Mouse (Mus musculus) myocyte (in vitro differentiated cells): ENCODE data around the gene Man1c1. TPM values are rescaled to one million over a fixed set of nuclear protein-coding genes. Genes with fewer than 3 reads are reported as not detected.

Source experiments
- H3K27me3 ChIP-seq: one replicate; pipeline ENCODE4 v1.6.1; 2011; ENCODE audit not compliant: control insufficient read depth, insufficient read depth, insufficient read length
- H3K36me3 ChIP-seq: one replicate; pipeline ENCODE4 v1.6.1; 2011; ENCODE audit not compliant: control insufficient read depth, insufficient read depth
- H3K4me2 ChIP-seq: one replicate; pipeline ENCODE4 v1.6.1; 2011; ENCODE audit warnings: low read depth, control low read depth
- H3K4me3 ChIP-seq: one replicate; pipeline ENCODE4 v1.5.1; 2011; ENCODE audit warnings: mild to moderate bottlenecking, control low read depth, moderate library complexity
- H3K79me2 ChIP-seq: one replicate; pipeline ENCODE4 v1.6.1; 2011; ENCODE audit not compliant: control insufficient read depth, insufficient read depth
- H3ac ChIP-seq: one replicate; pipeline ENCODE4 v1.6.1; 2011; ENCODE audit not compliant: control insufficient read depth, insufficient read length
- CEBPB ChIP-seq: IDR thresholded peaks from 2 replicates; pipeline ENCODE4 v1.6.1; 2011; ENCODE audit warnings: mild to moderate bottlenecking, moderate library complexity; ENCODE audit not compliant: poor library complexity, insufficient read depth, severe bottlenecking
- E2F4 ChIP-seq: IDR thresholded peaks from one replicate; pipeline ENCODE4 v1.6.1; 2011; ENCODE audit warnings: mild to moderate bottlenecking, control low read depth, moderate library complexity; ENCODE audit not compliant: insufficient read depth
- MAX ChIP-seq: IDR thresholded peaks from one replicate; pipeline ENCODE4 v1.6.1; 2011; ENCODE audit warnings: low read depth, mild to moderate bottlenecking, control low read depth
- MYOD1 ChIP-seq, 3 experiments: IDR thresholded peaks; one replicate each; pipeline ENCODE4 v1.6.1; 2011; ENCODE audit warnings: control low read depth in 2 of 3, low read depth in 2 of 3, mild to moderate bottlenecking in 2 of 3, moderate library complexity in 1 of 3; ENCODE audit not compliant: insufficient read length in 2 of 3, control insufficient read depth in 1 of 3
- MYOG ChIP-seq, 3 experiments: IDR thresholded peaks; one replicate each; pipeline ENCODE4 v1.6.1; 2011; ENCODE audit warnings: control low read depth in 2 of 3, low read depth in 2 of 3, mild to moderate bottlenecking in 2 of 3; ENCODE audit not compliant: insufficient read length in 2 of 3, control insufficient read depth in 1 of 3, insufficient read depth in 1 of 3
- POLR2A ChIP-seq: IDR thresholded peaks from one replicate; pipeline ENCODE4 v1.6.1; 2011; ENCODE audit warnings: low read depth, mild to moderate bottlenecking, control low read depth, moderate library complexity; ENCODE audit not compliant: insufficient read length
- POLR2AphosphoS2 ChIP-seq: IDR thresholded peaks from one replicate; pipeline ENCODE4 v1.6.1; 2011; ENCODE audit warnings: low read depth, control low read depth; ENCODE audit not compliant: insufficient read length
- REST ChIP-seq: IDR thresholded peaks from one replicate; pipeline ENCODE4 v1.6.1; 2011; ENCODE audit warnings: mild to moderate bottlenecking, control low read depth, moderate library complexity; ENCODE audit not compliant: insufficient read depth, insufficient read length
- SRF ChIP-seq: IDR thresholded peaks from one replicate; pipeline ENCODE4 v1.6.1; 2011; ENCODE audit warnings: low read depth; ENCODE audit not compliant: control insufficient read depth, insufficient read length
- TCF12 ChIP-seq: IDR thresholded peaks from one replicate; pipeline ENCODE4 v1.6.1; 2011; ENCODE audit warnings: mild to moderate bottlenecking, control low read depth; ENCODE audit not compliant: poor library complexity, insufficient read depth, severe bottlenecking
- TCF3 ChIP-seq: IDR thresholded peaks from one replicate; pipeline ENCODE4 v1.6.1; 2011; ENCODE audit warnings: low read depth, control low read depth; ENCODE audit not compliant: insufficient read length
- USF1 ChIP-seq: IDR thresholded peaks from one replicate; pipeline ENCODE4 v1.6.1; 2011; ENCODE audit warnings: low read depth, mild to moderate bottlenecking, control low read depth, moderate library complexity
- polyA plus RNA-seq: library from polyadenylated mRNA; unstranded; fragments of >200 nt; fragmentation: generic; extraction: Trizol; gene quantifications from one replicate; pipeline ENCODE4 v1.2.1, GENCODE M21; 2012; ENCODE audit warnings: missing spikeins

The Man1c1 gene
- polyA plus RNA-seq, 1 experiment: 11.3 TPM

DNA sequence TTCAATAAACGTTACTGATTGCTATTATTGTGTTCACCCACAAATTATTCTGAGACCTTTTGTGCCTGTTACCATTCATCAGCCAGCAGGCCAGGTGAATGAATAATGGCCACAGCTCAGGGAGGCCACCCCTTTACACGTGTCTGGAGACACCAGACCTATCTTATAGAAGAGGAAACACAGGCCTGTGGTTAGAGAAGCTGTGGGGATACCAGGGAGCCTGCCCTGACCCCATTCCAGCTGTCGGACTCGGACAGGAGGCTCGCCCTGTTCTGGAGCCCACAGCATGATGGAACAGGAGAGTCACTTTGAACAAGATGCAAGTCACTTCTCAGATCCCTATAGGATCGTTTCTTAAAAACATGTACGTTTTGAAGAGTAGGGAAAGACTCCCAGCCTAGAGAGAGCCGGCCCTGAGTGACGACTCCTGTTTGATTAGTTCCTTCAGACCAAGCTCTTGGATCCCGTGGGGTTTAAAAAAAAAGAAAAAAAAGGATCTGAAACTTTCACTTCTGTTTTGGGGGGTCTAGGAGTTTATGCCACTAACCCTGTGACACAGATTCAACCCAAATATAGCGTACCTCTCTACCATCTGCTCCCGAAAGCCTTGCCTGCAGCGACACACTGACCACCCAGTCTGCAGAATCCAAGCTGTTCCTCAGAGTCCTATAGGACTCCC is 85.1 kb downstream of the Man1c1 start:
- Histone ChIP-seq H3K79me2 (no peaks in the 10 kb centered on the region), H3K4me2 (no peak overlapping the region), H3K4me3 (no peak overlapping the region), H3K27me3 (no peaks in the 10 kb centered on the region), H3ac (no peak overlapping the region), H3K36me3 (no peaks in the 10 kb centered on the region)
- TF ChIP-seq TCF12: no peak
- no peak for TF ChIP-seq MAX
- TF ChIP-seq REST: no peak
- TF ChIP-seq MYOG (IDR thresholded peaks at IDR 0.05; ENCODE audit: control insufficient read depth in 1 of 3, insufficient read depth in 1 of 3, insufficient read length in 2 of 3, low read depth in 2 of 3): peak in 1 of 3 experiments; percentile 14
- TF ChIP-seq SRF: no peak
- TF ChIP-seq POLR2A: no peak

- no peak overlapping the region for H3K4me3 ChIP-seq
- no peak overlapping the region for H3ac ChIP-seq
- no peaks in the 10 kb centered on the region for H3K79me2 ChIP-seq
- H3K4me2 ChIP-seq: no peak overlapping the region
- no peaks in the 10 kb centered on the region for H3K36me3 ChIP-seq
- TF ChIP-seq MYOG (IDR thresholded peaks at IDR 0.05; ENCODE audit: control insufficient read depth in 1 of 3, insufficient read depth in 1 of 3, insufficient read length in 2 of 3, low read depth in 2 of 3): peak in 1 of 3 experiments; percentile 86
- no peak for TF ChIP-seq MAX
- no peak for TF ChIP-seq REST
- no peak for TF ChIP-seq USF1
- TF ChIP-seq SRF: no peak
- no peak for TF ChIP-seq CEBPB
- no peak for TF ChIP-seq POLR2A
- TF ChIP-seq MYOD1 (IDR thresholded peaks at IDR 0.05; ENCODE audit: control insufficient read depth in 1 of 3, insufficient read length in 2 of 3, low read depth in 2 of 3): peak in 2 of 3 experiments; percentile 96 to 98
- no peak for TF ChIP-seq POLR2AphosphoS2
- peak; percentile 20 for TF ChIP-seq TCF3
- no peak for TF ChIP-seq E2F4
- no peak for TF ChIP-seq TCF12
- H3K27me3 ChIP-seq: no peaks in the 10 kb centered on the region
These were observed 86.3 kb downstream of the Man1c1 start for GRCm38 (mm10) chr4:134617779-134618178.

DNA sequence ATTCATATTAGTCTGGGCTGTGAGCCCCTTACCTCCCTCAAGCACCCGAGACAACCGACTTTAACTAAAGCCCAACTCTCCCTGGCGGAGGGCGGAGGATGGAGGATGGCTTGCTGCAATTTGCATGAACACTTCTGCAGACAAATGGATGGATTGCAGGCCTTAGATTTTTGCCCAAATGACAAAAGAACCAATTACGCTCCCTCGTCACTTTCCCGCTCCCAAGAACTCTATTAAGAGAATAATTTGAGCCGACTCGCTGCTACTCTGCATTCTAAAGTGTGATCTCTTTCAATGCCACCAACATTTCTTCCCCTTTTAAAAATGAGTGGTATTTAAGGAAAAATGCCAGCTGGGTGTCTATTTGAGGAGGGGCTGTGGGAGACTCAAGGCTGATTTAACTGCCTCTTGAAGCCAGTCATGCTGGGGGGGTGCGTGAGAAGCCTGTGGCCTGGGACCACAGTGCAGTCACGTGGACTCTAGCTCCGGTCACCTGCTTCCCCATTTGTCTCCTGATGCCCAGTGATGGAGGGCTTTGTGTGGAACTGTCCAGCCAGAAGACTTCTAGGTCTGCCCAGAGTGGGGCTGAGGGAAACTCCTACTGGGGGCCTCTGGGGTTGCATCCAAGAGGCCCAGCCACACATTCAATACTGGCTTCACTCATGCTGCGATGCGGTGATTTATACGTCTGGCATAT is 88.0 kb downstream of the Man1c1 start:
- Histone ChIP-seq H3K36me3 (no peaks in the 10 kb centered on the region), H3K4me2 (no peak overlapping the region)
- no peak for TF ChIP-seq MAX
- no peak for TF ChIP-seq TCF12
- TF ChIP-seq MYOG (IDR thresholded peaks at IDR 0.05; ENCODE audit: control insufficient read depth in 1 of 3, insufficient read depth in 1 of 3, insufficient read length in 2 of 3, low read depth in 2 of 3): no peak
- no peak for TF ChIP-seq REST
- no peak for TF ChIP-seq POLR2A
- no peak for TF ChIP-seq CEBPB
- no peak for TF ChIP-seq USF1
- TF ChIP-seq SRF: no peak
- TF ChIP-seq POLR2AphosphoS2: no peak
- no peak for TF ChIP-seq E2F4
- no peak for TF ChIP-seq MYOD1 (IDR thresholded peaks at IDR 0.05; ENCODE audit: control insufficient read depth in 1 of 3, insufficient read length in 2 of 3, low read depth in 2 of 3)
- no peak for TF ChIP-seq TCF3

GRCm38 (mm10) chr4:134612070-134612667 is 91.9 kb downstream of the Man1c1 start:
- H3K4me2 ChIP-seq: peak overlapping the region; percentile 0
- TF ChIP-seq POLR2A (no peak), CEBPB (no peak), USF1 (no peak), MAX (no peak), POLR2AphosphoS2 (no peak), TCF12 (peak; percentile 54), SRF (no peak), MYOG (IDR thresholded peaks at IDR 0.05; ENCODE audit: control insufficient read depth in 1 of 3, insufficient read depth in 1 of 3, insufficient read length in 2 of 3, low read depth in 2 of 3) (peak in 2 of 3 experiments; percentile 30 to 79), TCF3 (no peak), E2F4 (no peak), REST (no peak), MYOD1 (IDR thresholded peaks at IDR 0.05; ENCODE audit: control insufficient read depth in 1 of 3, insufficient read length in 2 of 3, low read depth in 2 of 3) (peak in 2 of 3 experiments; percentile 84 to 88)
- no peaks in the 10 kb centered on the region for H3K36me3 ChIP-seq
- H3K79me2 ChIP-seq: no peaks in the 10 kb centered on the region
- no peak overlapping the region for H3ac ChIP-seq
- H3K4me3 ChIP-seq: no peak overlapping the region
- H3K27me3 ChIP-seq: no peaks in the 10 kb centered on the region

More for the DNA sequence above, 88.0 kb downstream of the Man1c1 start:
- H3K79me2 ChIP-seq: no peaks in the 10 kb centered on the region
- H3K4me3 ChIP-seq: no peak overlapping the region
- no peak overlapping the region for H3ac ChIP-seq
- no peaks in the 10 kb centered on the region for H3K27me3 ChIP-seq
